Mouse (Mus musculus) ES-CJ7 (cell line): ENCODE results near the gene Adcy5.

Source experiments
- DNase-seq: peaks from one replicate; pipeline ENCODE4 v3.0.0; 2011; ENCODE audit warnings: low read depth, low spot score

Adcy5 gene

DNA sequence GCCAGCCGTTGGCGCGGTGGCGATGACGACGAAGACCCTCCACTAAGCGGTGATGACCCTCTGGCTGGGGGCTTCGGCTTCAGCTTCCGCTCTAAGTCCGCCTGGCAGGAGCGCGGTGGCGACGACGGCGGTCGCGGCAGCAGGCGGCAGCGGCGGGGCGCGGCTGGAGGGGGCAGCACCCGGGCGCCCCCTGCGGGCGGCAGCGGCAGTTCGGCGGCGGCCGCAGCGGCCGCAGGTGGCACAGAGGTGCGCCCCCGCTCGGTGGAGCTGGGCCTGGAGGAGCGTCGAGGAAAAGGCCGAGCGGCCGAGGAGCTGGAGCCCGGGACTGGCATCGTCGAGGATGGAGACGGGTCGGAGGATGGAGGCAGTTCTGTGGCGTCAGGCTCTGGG is 1.6 kb downstream of the Adcy5 start:
- DNase-seq: peak; percentile 57

DNA sequence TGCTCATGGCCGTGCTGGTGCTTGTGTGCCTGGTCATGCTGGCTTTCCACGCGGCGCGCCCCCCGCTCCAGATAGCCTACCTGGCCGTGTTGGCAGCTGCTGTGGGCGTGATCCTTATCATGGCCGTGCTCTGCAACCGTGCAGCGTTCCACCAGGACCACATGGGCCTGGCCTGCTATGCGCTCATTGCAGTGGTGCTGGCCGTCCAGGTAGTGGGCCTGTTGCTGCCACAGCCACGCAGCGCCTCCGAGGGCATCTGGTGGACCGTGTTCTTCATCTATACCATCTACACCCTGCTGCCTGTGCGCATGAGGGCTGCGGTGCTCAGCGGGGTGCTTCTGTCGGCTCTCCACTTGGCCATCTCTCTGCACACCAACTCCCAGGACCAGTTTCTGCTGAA is 2.2 kb downstream of the Adcy5 start:
- DNase-seq: no peak

DNA sequence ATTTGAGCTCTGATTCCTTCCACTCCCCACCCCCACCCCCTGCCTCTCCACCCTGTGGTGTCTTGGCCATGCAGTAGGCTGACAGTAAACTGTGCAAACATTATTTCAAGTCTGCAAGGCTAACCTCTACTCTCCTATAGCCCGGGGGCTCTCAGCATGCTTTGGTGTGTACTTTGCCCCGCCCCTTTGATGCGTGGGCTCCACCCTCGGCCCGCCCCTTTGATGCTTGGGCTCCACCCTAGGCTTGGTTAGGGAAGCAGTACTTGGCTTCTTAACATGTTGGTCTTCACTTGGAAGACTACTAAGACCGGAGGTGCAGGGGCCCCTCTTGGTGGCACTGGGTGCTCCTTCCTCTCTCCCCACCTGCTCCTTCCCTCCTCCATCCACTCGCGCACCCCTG is 4.9 kb downstream of the Adcy5 start:
- peak; percentile 59 for DNase-seq

DNA sequence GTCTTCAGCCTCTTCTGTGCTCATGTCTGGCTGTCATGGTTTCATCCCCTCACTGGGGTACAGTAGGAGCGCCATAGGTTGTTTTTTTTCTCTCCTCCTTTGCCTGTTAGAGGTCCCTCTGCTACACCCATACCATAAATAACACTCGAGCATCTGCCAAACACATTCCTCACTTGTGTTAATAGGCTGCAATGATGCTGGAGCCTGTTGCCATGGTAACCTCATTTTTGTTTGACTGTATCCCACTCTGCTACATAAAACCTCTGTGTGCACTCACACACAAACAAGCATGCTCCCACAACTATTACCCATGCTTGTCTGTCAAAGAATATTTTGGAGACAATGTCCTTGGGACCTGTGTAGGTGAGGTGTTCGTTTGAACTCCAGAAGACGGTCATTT is 5.3 kb downstream of the Adcy5 start:
- no peak for DNase-seq

DNA sequence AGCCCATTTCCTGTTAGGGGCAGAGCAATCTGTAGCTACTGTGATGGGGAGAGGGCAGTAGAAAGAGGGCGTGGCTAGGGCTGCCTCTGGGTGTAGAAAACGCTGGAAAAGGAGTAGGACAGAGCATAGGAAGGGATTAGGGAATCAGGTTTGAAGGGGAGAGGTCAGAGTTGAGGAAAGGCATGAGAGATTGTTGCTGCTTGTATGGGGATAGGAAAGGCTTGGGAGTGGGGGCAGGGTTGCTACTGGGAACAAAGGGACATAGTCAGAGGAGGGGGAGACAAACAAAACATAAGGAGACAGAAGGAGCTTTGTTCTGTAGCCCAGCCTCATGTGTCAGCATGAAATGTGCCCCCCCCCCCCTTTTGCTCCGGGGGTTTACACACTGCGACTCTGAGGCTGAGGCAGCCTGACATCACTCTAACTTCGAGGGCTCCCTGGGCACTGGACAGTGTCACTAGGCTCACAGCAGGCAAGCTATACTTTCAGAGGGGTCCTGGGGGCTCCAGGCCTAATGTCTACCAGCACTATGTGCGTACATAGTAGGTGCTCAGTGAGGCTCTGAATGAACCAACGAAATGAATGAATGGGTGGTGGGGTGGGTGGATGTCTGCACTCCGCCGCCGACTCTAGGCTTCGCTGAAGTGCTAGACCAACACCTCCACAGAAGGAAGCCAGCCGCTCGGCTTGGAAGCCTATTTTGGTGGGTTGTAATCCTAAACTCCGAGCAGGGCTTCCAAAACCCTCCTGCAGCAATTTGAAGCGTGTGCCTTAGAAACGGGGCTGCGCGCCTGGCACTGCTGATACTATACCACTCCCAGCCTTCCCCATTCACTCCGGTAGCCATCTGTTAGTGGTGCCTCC is 9.9 kb downstream of the Adcy5 start:
- peak; percentile 27 for DNase-seq

DNA sequence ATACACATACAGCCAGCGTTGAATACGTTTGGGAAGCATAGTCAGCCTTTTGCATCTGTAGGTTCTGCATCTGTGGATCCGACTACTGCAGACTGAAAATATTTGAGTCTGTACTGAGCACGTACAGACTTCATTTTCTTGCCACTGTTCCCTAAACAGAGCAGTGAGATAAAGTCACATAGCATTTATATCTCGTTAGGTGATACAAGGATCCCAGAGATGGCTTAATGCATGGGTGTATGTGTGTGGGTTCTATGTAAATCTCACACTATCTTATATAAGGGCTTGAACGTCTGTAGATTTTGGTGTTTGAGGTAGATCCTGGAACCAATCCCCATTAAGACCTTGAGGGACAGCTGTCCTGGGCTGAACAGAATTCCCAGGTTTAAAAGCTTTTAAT is 10.7 kb downstream of the Adcy5 start:
- no peak for DNase-seq

DNA sequence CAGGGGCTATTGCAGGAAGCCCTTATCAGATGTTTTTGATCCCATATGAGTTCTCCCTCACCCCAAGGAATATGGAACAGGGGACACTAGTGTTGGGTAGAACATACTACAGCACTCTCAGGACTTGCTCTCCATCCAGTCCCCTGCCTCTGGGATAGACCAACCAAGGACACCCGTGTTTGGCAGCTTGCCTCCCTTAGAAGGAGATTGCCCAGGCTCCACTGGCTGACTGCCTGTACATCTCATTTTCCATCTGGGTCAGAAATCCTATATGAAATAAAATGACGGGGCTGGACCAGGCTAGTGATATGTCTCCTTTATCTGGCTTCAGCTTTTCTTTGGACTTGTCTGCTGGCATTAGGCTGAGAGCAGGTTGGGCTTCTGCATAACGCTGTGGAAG is 11.1 kb downstream of the Adcy5 start:
- no peak for DNase-seq

DNA sequence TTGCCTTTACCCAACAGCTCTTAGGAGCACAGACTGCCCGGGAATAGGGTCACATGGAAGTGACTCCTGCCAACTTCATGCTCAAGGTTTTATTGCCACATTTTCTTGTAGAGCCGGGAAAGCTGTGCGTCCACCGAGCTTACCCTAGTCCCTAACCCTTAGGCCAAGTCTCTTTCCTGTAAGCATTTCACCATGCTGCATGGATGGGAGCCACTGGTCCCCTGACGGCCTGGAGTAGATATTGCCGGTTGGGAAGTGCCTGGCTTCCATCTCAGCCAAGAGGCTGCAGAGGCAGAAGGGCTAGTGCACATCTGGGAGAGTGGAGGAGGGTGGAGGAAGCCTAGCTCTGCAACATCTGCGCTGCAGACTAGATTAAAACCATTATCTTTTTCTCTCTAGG is 14.8 kb downstream of the Adcy5 start:
- DNase-seq: no peak

DNA sequence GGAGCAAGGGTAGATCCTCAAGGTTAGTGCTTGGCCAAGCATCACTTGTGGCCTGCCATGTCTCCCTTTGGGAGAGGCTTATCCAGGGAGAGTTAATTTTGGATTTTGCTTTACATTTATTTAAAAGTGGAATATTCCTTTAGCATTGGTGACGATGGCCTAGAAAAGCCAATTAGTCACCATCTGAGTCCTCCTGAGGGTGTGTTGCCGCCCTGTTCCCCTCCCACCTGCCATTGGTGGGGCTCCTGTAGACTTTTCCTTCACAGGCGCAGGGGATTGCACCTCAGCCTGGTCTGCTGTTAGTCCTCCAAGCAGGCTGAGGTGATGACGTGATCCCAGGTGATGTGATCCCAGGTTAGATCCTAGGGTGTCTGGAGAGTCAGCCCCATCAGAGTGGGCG is 17.5 kb downstream of the Adcy5 start:
- DNase-seq: no peak

DNA sequence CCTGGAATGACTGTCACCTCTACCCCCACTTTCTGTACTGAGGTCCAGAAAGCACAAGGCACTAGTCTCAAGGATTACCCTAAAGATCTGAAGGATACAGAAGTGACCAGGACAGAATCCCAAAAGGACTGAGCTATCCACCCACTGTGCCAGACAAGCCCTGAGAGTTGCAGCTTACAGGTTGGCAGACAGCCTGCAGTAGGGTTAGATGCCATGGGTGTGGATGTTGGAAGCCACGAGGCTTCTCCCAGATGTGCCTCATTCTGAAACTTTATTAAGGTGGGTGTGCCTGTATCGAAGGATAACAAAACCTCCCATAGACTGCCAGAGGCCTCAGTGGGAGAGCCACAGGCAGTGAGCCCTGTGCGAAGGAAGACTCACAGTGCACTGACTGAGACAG is 23.8 kb downstream of the Adcy5 start:
- DNase-seq: no peak

DNA sequence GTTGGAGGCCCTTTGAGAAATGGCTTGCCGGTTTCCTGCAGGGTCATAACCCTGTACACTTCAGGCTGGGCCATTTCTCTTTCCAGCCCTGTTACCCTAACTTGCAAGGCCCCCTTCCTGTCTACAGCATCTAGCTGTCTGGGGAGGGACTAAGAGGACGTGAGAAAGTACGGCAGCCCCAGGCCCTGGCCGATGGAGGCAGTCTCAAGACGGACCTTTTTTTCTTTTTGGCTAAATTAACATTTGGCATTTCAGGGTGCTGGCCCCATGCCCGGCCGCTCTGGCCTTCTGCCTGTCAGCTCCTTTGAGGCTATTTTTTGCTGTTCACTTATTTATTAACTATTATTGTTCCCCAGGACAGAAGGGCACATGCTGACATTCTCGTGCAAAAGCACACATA is 24.4 kb downstream of the Adcy5 start:
- no peak for DNase-seq

DNA sequence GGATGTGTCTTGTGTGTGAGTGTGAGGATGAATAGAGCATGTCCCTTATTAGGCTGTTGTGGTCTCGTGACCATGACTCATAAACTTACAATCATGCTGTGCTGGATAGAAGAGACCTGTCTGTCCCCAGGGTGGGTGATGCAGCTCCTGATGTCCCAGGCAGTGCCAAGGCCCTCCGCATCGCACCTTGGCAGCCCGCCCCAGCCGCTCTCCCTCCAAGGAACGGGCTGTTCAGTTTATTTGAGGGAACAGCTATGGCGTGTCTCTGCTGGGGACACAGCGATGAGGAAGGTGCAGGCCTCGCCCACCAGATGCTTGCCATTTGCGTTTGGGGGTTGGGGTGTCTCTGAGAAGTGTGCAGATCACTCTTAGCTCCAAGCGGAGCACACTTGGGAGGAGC is 28.5 kb downstream of the Adcy5 start:
- DNase-seq: no peak

DNA sequence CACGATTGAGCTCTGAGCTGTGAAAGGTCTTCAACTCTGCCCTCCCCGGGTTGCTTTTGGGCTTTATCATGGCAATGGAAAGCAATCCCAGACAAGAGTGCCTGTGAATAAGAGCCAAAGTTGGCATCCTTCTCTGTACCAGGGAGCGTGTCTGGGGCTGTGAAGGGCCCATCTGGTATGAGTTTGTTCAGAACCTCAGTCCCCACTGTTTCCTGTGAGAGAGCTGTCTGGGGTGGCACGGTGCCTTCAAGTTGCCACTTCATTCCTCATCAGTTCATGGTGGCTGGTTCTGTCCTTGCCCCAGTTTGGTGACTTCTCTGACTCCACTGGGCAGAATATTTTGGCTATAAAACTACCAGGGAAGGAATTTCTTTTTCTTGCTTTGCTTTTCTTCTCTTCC is 33.4 kb downstream of the Adcy5 start:
- DNase-seq: no peak

DNA sequence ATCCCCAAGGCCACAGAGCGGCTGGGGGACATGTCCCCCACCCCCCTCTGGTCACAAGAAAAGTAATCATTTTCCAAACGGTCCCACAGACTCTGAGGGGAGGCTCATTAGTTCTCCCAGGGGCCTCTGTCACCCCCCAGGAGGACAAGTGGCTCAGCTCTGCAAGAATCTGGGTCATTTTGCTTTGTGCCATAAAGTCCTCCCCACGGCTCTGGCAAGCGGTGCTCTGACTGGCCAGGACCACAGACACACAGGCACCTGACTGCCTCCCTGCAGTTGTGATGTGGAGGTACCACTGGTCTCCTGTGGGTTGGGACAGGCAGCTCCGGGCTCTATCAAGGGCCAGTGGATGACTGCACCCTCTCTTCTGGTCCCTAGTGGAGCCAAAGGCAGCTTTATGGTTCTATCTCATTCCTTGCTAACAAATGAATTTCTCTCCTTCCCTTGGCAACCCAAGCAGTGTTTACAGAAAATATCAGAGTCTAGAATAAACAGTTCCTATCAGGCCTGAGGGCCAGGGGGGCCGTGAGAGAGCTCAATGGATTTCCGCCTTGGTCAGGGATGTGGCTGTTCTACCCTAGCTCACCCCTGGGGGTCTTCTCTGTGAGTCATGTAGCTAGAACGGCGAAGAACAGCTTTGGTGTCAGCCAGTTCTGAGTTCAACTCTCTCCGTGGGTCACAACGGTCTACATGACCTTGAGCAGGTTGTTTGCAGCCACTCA is 34.9 kb downstream of the Adcy5 start:
- no peak for DNase-seq

DNA sequence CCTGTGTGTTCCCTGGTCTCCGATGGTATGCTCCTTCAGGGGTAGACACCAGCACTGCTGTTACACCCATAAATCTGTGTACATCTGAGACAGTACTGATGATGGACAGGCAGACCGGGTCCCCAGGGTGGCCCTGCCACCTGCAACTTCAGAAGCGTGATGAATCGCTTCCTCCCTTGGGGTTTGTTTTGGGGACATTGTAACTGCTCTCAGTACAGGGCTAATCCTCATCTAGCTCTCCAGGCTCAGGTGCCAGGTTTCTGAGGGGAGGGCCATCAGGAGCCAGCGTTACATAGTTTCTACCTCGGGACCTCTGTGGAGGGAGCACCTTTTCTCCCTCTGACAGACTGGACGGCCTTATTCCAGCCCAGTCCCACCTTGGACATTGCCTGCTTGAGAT is 36.1 kb downstream of the Adcy5 start:
- DNase-seq: no peak

DNA sequence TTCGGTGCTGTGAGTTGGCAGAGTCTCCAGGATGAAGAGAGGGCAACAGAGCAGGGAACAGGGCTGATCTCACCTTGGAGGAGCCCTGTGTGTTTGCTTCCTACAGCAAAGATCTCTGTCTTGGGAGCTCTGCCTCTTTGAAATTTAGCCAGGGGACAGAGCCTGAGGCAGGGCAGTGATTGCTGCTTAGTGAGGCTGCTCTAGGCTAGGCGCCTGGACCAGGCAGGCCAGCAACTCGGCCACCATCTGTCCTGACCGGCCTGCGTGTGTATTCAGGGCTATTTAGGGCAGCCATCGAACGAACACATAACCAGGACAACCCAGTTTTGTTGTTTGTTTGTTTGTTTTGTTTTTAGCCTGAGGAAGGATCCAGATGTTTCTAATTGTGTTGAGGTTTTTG is 36.6 kb downstream of the Adcy5 start:
- DNase-seq: no peak

DNA sequence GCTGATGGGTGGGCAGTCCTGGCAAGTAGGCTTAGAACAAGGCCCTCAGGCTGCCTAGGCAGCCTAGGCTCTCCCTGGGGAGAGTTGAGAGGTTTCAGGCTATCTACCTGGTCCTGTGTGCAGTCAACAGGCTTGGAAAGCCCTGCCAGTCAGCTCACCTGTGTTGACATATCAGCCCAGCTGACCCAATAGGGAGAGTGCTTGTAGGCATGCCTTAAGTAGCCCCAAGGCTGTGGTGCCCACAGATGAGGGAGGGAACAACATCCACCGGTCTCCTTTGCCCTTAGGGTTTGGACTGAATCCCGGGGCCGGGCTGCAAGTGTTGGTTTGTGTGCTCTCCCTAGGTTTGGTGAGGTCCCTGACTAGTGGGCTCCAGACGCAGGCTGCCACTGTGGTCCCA is 37.8 kb downstream of the Adcy5 start:
- no peak for DNase-seq

DNA sequence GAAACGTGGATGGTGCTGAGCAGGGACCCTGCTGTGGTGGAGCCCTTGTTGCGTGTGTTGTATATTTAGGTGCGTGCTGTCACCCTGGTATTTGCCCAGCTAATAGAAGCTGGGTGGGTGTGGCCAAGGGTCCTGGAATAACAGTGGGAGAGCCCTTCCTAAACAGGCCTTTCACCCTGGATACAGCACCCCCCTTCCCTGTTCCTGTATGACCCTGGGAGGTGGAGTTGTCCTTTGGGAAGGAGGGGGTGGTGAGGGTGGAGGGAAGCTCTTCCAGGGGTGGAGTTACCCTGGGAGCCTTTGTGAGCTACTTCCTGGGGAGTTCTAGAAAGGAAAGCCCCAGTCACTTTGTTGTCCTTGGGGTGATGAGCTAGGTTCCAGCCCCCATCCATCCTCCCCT is 38.7 kb downstream of the Adcy5 start:
- peak; percentile 40 for DNase-seq

DNA sequence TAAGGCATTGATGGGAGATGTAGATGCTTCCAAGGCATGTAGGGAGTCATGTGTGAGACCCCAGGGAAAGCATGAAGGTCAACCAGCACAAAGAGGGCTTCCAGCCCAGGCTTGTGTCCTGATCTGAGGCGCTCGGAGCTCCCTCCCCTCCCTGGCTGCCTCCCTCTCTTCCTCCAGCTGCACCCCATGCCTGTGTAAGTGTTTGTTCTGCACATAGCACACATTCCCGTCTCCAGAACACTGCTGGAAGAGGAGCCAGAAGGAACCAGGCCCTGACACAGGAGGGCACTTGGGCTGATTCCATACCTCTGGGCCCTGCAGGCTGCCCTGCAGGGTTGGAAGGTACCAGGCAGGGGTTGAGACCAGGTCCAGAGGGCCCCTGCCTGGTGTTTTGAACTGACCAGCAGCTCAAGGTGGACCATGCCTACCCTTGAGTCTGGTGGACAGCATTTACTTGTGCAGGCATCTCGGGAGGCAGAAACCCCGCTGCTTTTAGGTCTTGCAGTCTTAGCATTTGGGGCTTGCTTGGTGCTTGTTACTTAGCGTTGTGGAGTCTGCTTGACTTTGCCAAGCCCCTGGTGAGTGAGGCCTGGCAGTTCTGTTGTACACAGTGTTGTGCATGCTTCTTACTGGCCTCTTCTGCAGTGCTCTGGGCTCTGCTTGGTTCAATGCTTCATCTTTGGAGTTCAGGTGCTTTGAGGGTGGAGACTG is 45.2 kb downstream of the Adcy5 start:
- no peak for DNase-seq

DNA sequence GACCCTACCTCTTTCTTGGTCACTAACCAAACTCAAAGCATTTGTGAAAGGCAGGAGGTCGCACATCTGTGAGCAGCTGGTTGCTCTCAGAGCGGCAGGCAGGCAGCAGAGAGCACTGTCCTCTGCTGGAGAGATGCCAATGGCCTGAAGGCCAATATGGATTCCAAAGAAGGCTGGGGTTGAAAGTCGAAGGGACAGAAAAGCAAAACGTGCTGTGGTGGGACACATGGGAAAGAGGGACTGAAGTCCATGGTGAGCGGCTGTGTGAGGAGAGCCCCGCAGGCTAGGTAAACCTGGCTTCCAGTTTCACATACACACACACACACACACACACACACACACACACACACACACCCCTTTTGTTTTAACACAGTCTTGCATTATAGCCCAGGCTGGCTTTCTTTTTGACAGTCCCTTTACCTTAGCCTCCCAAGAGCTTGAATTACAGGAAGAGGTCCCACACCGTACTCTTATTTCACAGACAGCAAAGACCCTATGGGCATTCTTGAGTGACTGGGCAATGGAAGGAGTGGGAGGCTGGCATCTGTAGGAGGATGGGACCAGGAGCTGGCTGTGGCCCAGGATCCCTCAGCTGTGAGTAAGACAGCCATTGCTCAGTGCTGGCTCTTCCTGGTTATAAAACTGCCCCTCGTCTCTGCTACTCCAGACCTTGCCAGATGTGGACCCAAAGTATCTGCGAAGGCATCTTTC is 45.9 kb downstream of the Adcy5 start:
- DNase-seq: no peak

DNA sequence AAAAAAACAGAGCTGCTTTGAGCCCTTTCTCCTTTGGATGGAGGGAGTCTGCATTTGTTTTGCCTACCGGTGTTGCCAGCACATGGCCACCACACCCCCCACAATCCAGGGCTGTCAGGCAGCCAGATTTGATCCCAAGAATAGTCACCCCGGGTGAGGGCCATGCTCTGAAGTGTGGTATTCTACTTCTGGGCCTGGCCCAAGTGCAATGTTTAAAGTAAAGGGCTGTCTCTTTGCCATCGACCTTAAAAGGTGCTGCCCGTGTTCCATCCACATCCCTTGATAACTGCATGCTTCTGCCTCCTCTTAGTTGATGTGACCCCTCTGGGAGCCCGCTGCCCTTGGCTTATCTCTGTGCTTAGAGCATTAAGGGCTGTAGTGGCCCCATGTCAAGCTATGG is 46.6 kb downstream of the Adcy5 start:
- no peak for DNase-seq

DNA sequence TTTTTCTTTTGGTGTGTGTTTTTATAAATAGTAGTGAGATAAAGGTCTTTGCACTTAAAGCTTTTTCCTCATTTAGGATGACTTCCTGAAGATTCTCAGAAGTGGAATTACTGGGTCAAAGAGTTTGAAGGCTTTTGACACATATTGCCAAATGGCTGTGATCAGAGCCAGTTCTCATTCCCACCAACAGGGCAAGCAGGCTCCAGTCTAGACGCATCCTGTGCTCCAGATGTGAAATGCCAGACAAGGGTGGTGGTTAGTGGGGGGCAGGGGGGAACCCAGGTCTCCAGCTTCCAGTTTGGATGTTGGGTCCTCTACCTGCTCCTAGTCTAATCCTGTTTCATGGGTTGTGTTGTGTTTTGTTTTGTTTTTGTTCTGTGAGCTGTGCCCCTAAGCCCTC is 48.8 kb downstream of the Adcy5 start:
- no peak for DNase-seq
